In genomic region chr3:96484921-96485320, GRCm38 (mm10) we compare ENCODE assay signal across 23 mouse cellular contexts. TPM values are rescaled to one million over a fixed set of nuclear protein-coding genes. Genes with fewer than 3 reads are reported as not detected.
DNase-seq lines count a peak whose midpoint lies in the region; ATAC-seq and TF ChIP-seq lines count a peak whose summit lies in the region.
"Had no signal": no experiment of that assay in that cellular context is flagged by ENCODE, and none has a peak within 500 bp of the region (broad histone marks: within the 10 kb centered on the region; RNA-seq: fewer than 3 reads in every experiment).

No protein-coding gene starts in this region.

- TF ChIP-seq CTCF in heart, adult 2 months (IDR thresholded peaks at IDR 0.05), result no peak
- TF ChIP-seq CTCF in liver, postnatal 0 days (IDR thresholded peaks at IDR 0.05; ENCODE audit: low read depth), result no peak
- no peak for TF ChIP-seq CTCF in MEL (IDR thresholded peaks at IDR 0.05 in 2 of 3, conservative IDR thresholded peaks at IDR 0.05 in 1 of 3; ENCODE audit: control insufficient read depth in 1 of 3, insufficient read depth in 1 of 3, low read depth in 2 of 3, low read length in 3 of 3, poor library complexity in 1 of 3, severe bottlenecking in 1 of 3)

- H3K27ac ChIP-seq in heart, embryonic 14.5 days (replicated peaks in 1 of 2; ENCODE audit: control insufficient read depth in 1 of 2, insufficient read depth in 1 of 2, low read depth in 2 of 2, low read length in 2 of 2), result peak overlapping the region; percentile 7 to 32; a peak in 1 of 4 replicates
- no peak overlapping the region for H3K27ac ChIP-seq in heart, adult 2 months
- H3K27ac ChIP-seq in liver, embryonic 11.5 days (ENCODE audit: low read depth, low read length), result no peak overlapping the region
- H3K27ac ChIP-seq in liver, postnatal 0 days (ENCODE audit: low read depth), result no peak overlapping the region
- no peak overlapping the region; the same call in 1 of the 2 replicates for H3K27ac ChIP-seq in MEL (ENCODE audit: control insufficient read depth, low read depth, low read length)
- peak overlapping the region; percentile 9; the same call in 1 of the 2 replicates for H3K27ac ChIP-seq in liver, embryonic 13.5 days
- H3K27ac ChIP-seq: hindbrain, embryonic 12.5 days had no signal

- peak overlapping the region; percentile 59 for H3K9ac ChIP-seq in heart, embryonic 14.5 days (ENCODE audit: low read length)
- H3K9ac ChIP-seq in heart, adult 2 months (ENCODE audit: low read depth, low read length), result no peak overlapping the region
- 0 out of 2 replicates have a peak overlapping the region, but pooled peaks have one; percentile 37 for H3K9ac ChIP-seq in liver, embryonic 11.5 days (ENCODE audit: low read depth, low read length)
- no peak overlapping the region for H3K9ac ChIP-seq in liver, postnatal 0 days (replicated peaks)
- peak overlapping the region; percentile 55 for H3K9ac ChIP-seq in MEL (ENCODE audit: control insufficient read depth, low read depth, low read length, poor library complexity, severe bottlenecking)
- peak overlapping the region; percentile 54 for H3K9ac ChIP-seq in liver, embryonic 13.5 days
- H3K9ac ChIP-seq: hindbrain, embryonic 12.5 days had no signal

- peaks cover 4 to 18% of the 10 kb centered on the region in 2 experiments for H3K4me1 ChIP-seq in heart, embryonic 14.5 days (ENCODE audit: control insufficient read depth in 2 of 2, insufficient read depth in 2 of 2, low read length in 2 of 2)
- H3K4me1 ChIP-seq in heart, adult 2 months (ENCODE audit: control insufficient read depth, insufficient read depth, low read length), result no peaks in the 10 kb centered on the region
- H3K4me1 ChIP-seq in liver, embryonic 11.5 days (replicated peaks; ENCODE audit: control insufficient read depth, insufficient read depth, low read length), result peaks cover 15% of the 10 kb centered on the region
- H3K4me1 ChIP-seq in liver, postnatal 0 days (ENCODE audit: insufficient read depth), result peaks cover 9% of the 10 kb centered on the region
- peaks cover 0 to 5% of the 10 kb centered on the region in 2 experiments; a peak in 3 of 4 replicates for H3K4me1 ChIP-seq in MEL (ENCODE audit: control insufficient read depth in 1 of 2, insufficient read depth in 2 of 2, low read length in 2 of 2)
- H3K4me1 ChIP-seq in liver, embryonic 13.5 days (replicated peaks), result peaks cover 26% of the 10 kb centered on the region

- TF ChIP-seq POLR2A in heart, adult 2 months (IDR thresholded peaks at IDR 0.05; ENCODE audit: insufficient read depth, low read depth, low read length), result no peak
- no peak for TF ChIP-seq POLR2A in MEL (IDR thresholded peaks at IDR 0.05; ENCODE audit: control insufficient read depth in 1 of 2, insufficient read depth in 1 of 2, low read depth in 1 of 2, low read length in 2 of 2, poor library complexity in 1 of 2)

- no peak for TF ChIP-seq RAD21 in MEL (IDR thresholded peaks at IDR 0.05; ENCODE audit: low read depth, low read length)

- H3K4me2 ChIP-seq in heart, embryonic 14.5 days (ENCODE audit: low read length), result peak overlapping the region; percentile 38
- peak overlapping the region; percentile 46 for H3K4me2 ChIP-seq in liver, embryonic 11.5 days
- H3K4me2 ChIP-seq in liver, postnatal 0 days (ENCODE audit: low read depth, low read length), result no peak overlapping the region; the same call in 1 of the 2 replicates
- peak overlapping the region; percentile 29 for H3K4me2 ChIP-seq in liver, embryonic 13.5 days
- H3K4me2 ChIP-seq: hindbrain, embryonic 12.5 days had no signal

- H3K79me2 ChIP-seq in heart, adult 2 months (replicated peaks; ENCODE audit: control insufficient read depth, insufficient read depth, low read length), result no peaks in the 10 kb centered on the region
- H3K79me2 ChIP-seq in MEL (ENCODE audit: control insufficient read depth, insufficient read depth, low read length, poor library complexity), result no peaks in the 10 kb centered on the region

- no peak for TF ChIP-seq EP300 in heart, adult 2 months (IDR thresholded peaks at IDR 0.05; ENCODE audit: insufficient read depth, low read depth, low read length)
- no peak for TF ChIP-seq EP300 in liver, postnatal 0 days (IDR thresholded peaks at IDR 0.05; ENCODE audit: low read depth)
- no peak for TF ChIP-seq EP300 in MEL (IDR thresholded peaks at IDR 0.05; ENCODE audit: low read depth in 1 of 2, low read length in 2 of 2)

- no peaks in the 10 kb centered on the region for H3K36me3 ChIP-seq in heart, embryonic 14.5 days (ENCODE audit: control insufficient read depth, insufficient read depth, low read length)
- peaks cover 3% of the 10 kb centered on the region for H3K36me3 ChIP-seq in heart, adult 2 months (ENCODE audit: control insufficient read depth, insufficient read depth, low read length)
- H3K36me3 ChIP-seq in liver, embryonic 11.5 days (ENCODE audit: control insufficient read depth, insufficient read depth, low read length), result no peaks in the 10 kb centered on the region
- no peaks in the 10 kb centered on the region for H3K36me3 ChIP-seq in liver, postnatal 0 days (replicated peaks; ENCODE audit: insufficient read depth, low read length)
- peaks cover 0 to 12% of the 10 kb centered on the region in 2 experiments; a peak in 2 of 4 replicates for H3K36me3 ChIP-seq in MEL (ENCODE audit: control insufficient read depth in 1 of 2, insufficient read depth in 2 of 2, low read length in 2 of 2)
- no peaks in the 10 kb centered on the region for H3K36me3 ChIP-seq in liver, embryonic 13.5 days
- H3K36me3 ChIP-seq: hindbrain, embryonic 12.5 days had no signal

- no peak for ATAC-seq in heart, embryonic 14.5 days (ENCODE audit: insufficient number of reproducible peaks, insufficient read depth, low FRiP score, low read depth)
- ATAC-seq in liver, embryonic 11.5 days (replicated peaks; ENCODE audit: low FRiP score), result no peak
- no peak for ATAC-seq in liver, postnatal 0 days
- ATAC-seq in liver, embryonic 13.5 days (ENCODE audit: low read depth), result no peak
- no peak for ATAC-seq in megakaryocyte-erythroid progenitor cell, adult 5-6 weeks (replicated peaks; ENCODE audit: low FRiP score, low TSS enrichment, poor library complexity, severe bottlenecking)
- ATAC-seq: inflammation-experienced regulatory T-cells, adult 6 months had no signal

- 60% methylated on average over 4 of the region's 4 CpGs for WGBS in heart, embryonic 14.5 days
- 81% methylated on average over 4 of the region's 4 CpGs for WGBS in heart, adult 2 months
- 69% methylated on average over 4 of the region's 4 CpGs for WGBS in liver, embryonic 11.5 days
- 73% methylated on average over 4 of the region's 4 CpGs for WGBS in liver, postnatal 0 days (ENCODE audit: insufficient replicate concordance)
- 70% methylated on average over 4 of the region's 4 CpGs for WGBS in liver, embryonic 13.5 days (ENCODE audit: insufficient replicate concordance)

- no peak overlapping the region for H3K4me3 ChIP-seq in heart, embryonic 14.5 days (ENCODE audit: control insufficient read depth in 1 of 2, insufficient read depth in 1 of 2, low read depth in 1 of 2, low read length in 2 of 2)
- H3K4me3 ChIP-seq in heart, adult 2 months, result no peak overlapping the region
- no peak overlapping the region for H3K4me3 ChIP-seq in liver, embryonic 11.5 days (ENCODE audit: low read depth, low read length)
- H3K4me3 ChIP-seq in liver, postnatal 0 days (ENCODE audit: low read depth, low read length), result no peak overlapping the region
- peak overlapping the region in 1 of 2 experiments; percentile 16; a peak in 1 of 4 replicates for H3K4me3 ChIP-seq in MEL (ENCODE audit: control insufficient read depth in 1 of 2, insufficient read depth in 1 of 2, low read depth in 2 of 2, low read length in 2 of 2)
- peak overlapping the region; percentile 0; the same call in 1 of the 2 replicates for H3K4me3 ChIP-seq in liver, embryonic 13.5 days (replicated peaks)
- H3K4me3 ChIP-seq: hindbrain, embryonic 12.5 days had no signal

- no peak for DNase-seq in heart, adult 2 months
- no peak for DNase-seq in liver, embryonic 11.5 days (ENCODE audit: low spot score)
- DNase-seq in liver, postnatal 0 days, result no peak
- no peak for DNase-seq in MEL (ENCODE audit: low read depth, low spot score)
- no peak for DNase-seq in liver, embryonic 13.5 days
- DNase-seq: cerebellum, adult 11 months; gastrocnemius, postnatal 25 days; layer of hippocampus, postnatal 36 days; lung, postnatal 10 days; thymus, postnatal 36 days had no signal

- H3K27me3 ChIP-seq in heart, embryonic 14.5 days (ENCODE audit: control insufficient read depth, insufficient read depth, low read length), result no peaks in the 10 kb centered on the region; the same call in 1 of the 2 replicates
- no peaks in the 10 kb centered on the region for H3K27me3 ChIP-seq in heart, adult 2 months (ENCODE audit: control insufficient read depth, insufficient read depth, low read length)
- no peaks in the 10 kb centered on the region for H3K27me3 ChIP-seq in liver, embryonic 11.5 days (replicated peaks; ENCODE audit: control insufficient read depth, insufficient read depth, low read length)
- H3K27me3 ChIP-seq in liver, postnatal 0 days (ENCODE audit: insufficient read depth, low read length), result no peaks in the 10 kb centered on the region
- no peaks in the 10 kb centered on the region for H3K27me3 ChIP-seq in MEL (ENCODE audit: control insufficient read depth in 1 of 2, insufficient read depth in 2 of 2, low read length in 2 of 2)
- H3K27me3 ChIP-seq in liver, embryonic 13.5 days, result peaks cover 3% of the 10 kb centered on the region; the same call in 1 of the 2 replicates

- H3K9me3 ChIP-seq in heart, embryonic 14.5 days (ENCODE audit: control insufficient read depth, low read length), result no peaks in the 10 kb centered on the region
- H3K9me3 ChIP-seq in liver, embryonic 11.5 days (ENCODE audit: control insufficient read depth, low read length), result no peaks in the 10 kb centered on the region
- H3K9me3 ChIP-seq in liver, postnatal 0 days (ENCODE audit: low read length), result no peaks in the 10 kb centered on the region
- H3K9me3 ChIP-seq in MEL (replicated peaks; ENCODE audit: insufficient read depth, low read length), result no peaks in the 10 kb centered on the region
- no peaks in the 10 kb centered on the region for H3K9me3 ChIP-seq in liver, embryonic 13.5 days (replicated peaks)
- H3K9me3 ChIP-seq: hindbrain, embryonic 12.5 days had no signal

- intact Hi-C loops in heart, adult 2 months (cut with DNase I), result no loop called here

RNA-seq across cellular contexts. Expression of gene BC107364, which starts 32.8 kb away (rescaled TPM):
- 0.66 and 1.0 TPM in 2 replicates for polyA plus RNA-seq in heart, embryonic 14.5 days (2014; fragmentation: Nextera tagmentation; extraction: Ambion mirVana)
- total RNA-seq in heart, adult 2 months (2021), result not detected
- polyA plus RNA-seq in heart, adult 2 months (2012; rRNA removed), result 0.15 TPM in 1 of 2 replicates, not detected in the other
- not detected in 2 replicates for polyA plus RNA-seq in liver, embryonic 11.5 days (2014; fragmentation: Nextera tagmentation; extraction: Ambion mirVana)
- polyA plus RNA-seq in liver, postnatal 0 days (2015; fragmentation: Nextera tagmentation; extraction: Ambion mirVana), result not detected in 2 replicates
- total RNA-seq in MEL (2012; rRNA removed), result not detected in 2 replicates
- polyA plus RNA-seq in MEL (2012; ENCODE audit: insufficient read depth in 1 of 2, insufficient read length in 2 of 2, low read depth in 1 of 2, low replicate concordance in 2 of 2, missing spikeins in 1 of 2), result under 1 TPM in 1 of 2 experiments, not detected in 1; 0.17 TPM
- polyA plus RNA-seq in liver, embryonic 13.5 days (2015; fragmentation: Nextera tagmentation; extraction: Ambion mirVana), result not detected in 2 replicates
- not detected in 2 replicates for total RNA-seq in megakaryocyte-erythroid progenitor cell, adult 5-6 weeks (2014; fragmentation: Nextera tagmentation)
- total RNA-seq in megakaryocyte-erythroid progenitor cell, adult 5-6 weeks (2017), result not detected in 2 replicates
- total RNA-seq: adrenal gland, adult 18-20 months; gastrocnemius, postnatal 25 days; layer of hippocampus, adult 18-20 months; layer of hippocampus, postnatal 36 days; left cerebral cortex, postnatal 36 days; megakaryocyte, adult 5-6 weeks; midbrain, postnatal 0 days had no signal
- polyA plus RNA-seq: brain, embryonic 14.5 days; embryonic facial prominence, embryonic 14.5 days; forebrain, embryonic 11.5 days; frontal cortex, adult 2 months; hindbrain, embryonic 12.5 days; inflammation-experienced regulatory T-cells, adult 6 months; midbrain, postnatal 0 days had no signal

RNA-seq across cellular contexts. Expression of gene Hfe2, which starts 40.1 kb away (rescaled TPM):
- polyA plus RNA-seq in heart, embryonic 14.5 days (2014; fragmentation: Nextera tagmentation; extraction: Ambion mirVana), result 10.8 and 11.7 TPM in 2 replicates
- 100 to 1,000 TPM; 289 to 295 TPM for total RNA-seq in heart, adult 2 months (2021)
- 199 and 261 TPM in 2 replicates for polyA plus RNA-seq in heart, adult 2 months (2012; rRNA removed)
- 0.19 and 0.32 TPM in 2 replicates for polyA plus RNA-seq in liver, embryonic 11.5 days (2014; fragmentation: Nextera tagmentation; extraction: Ambion mirVana)
- polyA plus RNA-seq in liver, postnatal 0 days (2015; fragmentation: Nextera tagmentation; extraction: Ambion mirVana), result 19.2 and 21.8 TPM in 2 replicates
- not detected in 2 replicates for total RNA-seq in MEL (2012; rRNA removed)
- polyA plus RNA-seq in MEL (2012; ENCODE audit: insufficient read depth in 1 of 2, insufficient read length in 2 of 2, low read depth in 1 of 2, low replicate concordance in 2 of 2, missing spikeins in 1 of 2), result not detected
- polyA plus RNA-seq in liver, embryonic 13.5 days (2015; fragmentation: Nextera tagmentation; extraction: Ambion mirVana), result 1.3 and 1.7 TPM in 2 replicates
- total RNA-seq in megakaryocyte-erythroid progenitor cell, adult 5-6 weeks (2014; fragmentation: Nextera tagmentation), result not detected in 2 replicates
- total RNA-seq in megakaryocyte-erythroid progenitor cell, adult 5-6 weeks (2017), result not detected in 2 replicates
- total RNA-seq: megakaryocyte, adult 5-6 weeks had no signal
- polyA plus RNA-seq: inflammation-experienced regulatory T-cells, adult 6 months had no signal

Comparison
In these comparisons a context has a peak if more than half of its experiments do, and no peak if none do; other contexts are left out.
1. H3K27ac ChIP-seq: peak in heart, embryonic 14.5 days (2 of 2) and liver, embryonic 13.5 days (single experiment); none in heart, adult 2 months (single experiment), liver, embryonic 11.5 days (single experiment), liver, postnatal 0 days (single experiment) and MEL (single experiment).
2. H3K9ac ChIP-seq: peak in heart, embryonic 14.5 days (single experiment), liver, embryonic 11.5 days (single experiment), MEL (single experiment) and liver, embryonic 13.5 days (single experiment); none in heart, adult 2 months (single experiment) and liver, postnatal 0 days (single experiment).